Mouse (Mus musculus): ENCODE data around the gene Eif4e2. TPM values are rescaled to one million over a fixed set of nuclear protein-coding genes. Genes with fewer than 3 reads are reported as not detected.

Gene Eif4e2
- polyA plus RNA-seq, 1 experiment from 2014 or later = 146 TPM

DNA sequence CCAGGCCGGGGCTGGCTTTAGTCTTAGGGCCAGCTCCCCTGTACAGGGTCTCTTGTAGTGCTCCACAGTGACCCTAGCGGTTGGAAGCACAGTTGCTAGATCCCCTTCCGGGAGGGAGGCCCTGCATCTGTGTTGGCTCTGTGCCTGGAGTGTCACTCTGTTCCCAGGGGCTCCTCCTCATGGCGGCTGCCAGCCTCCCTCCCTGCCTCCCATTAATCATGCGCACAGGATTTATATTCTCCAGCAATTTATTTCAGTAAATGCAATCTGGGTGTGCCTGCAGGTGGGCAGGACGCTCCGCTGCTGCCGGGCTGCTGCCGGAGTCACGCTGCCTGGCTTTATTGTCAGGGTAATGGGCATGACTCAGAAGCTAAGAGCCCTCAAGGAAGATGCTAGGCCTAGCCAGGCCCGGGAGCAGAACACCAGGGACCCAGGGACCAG lies 37.8 kb upstream of the Eif4e2 start:
- peak; percentile 76; the same call in 1 of the 2 replicates for ATAC-seq (ENCODE audit: insufficient number of reproducible peaks, insufficient read depth, low FRiP score, low read depth)
- H3K9me3 ChIP-seq (ENCODE audit: control insufficient read depth, low read depth, low read length) = no peaks in the 10 kb centered on the region
- H3K36me3 ChIP-seq (ENCODE audit: control insufficient read depth, insufficient read depth, low read length) = no peaks in the 10 kb centered on the region
- H3K27ac ChIP-seq (ENCODE audit: low read length) = no peak overlapping the region
- no peak overlapping the region for H3K9ac ChIP-seq (replicated peaks; ENCODE audit: low read depth, low read length)
- H3K4me3 ChIP-seq (ENCODE audit: low read depth, low read length) = no peak overlapping the region
- H3K4me1 ChIP-seq (ENCODE audit: control insufficient read depth, insufficient read depth, low read length) = peaks cover 7% of the 10 kb centered on the region; the same call in 1 of the 2 replicates
- 3% methylated on average over 11 of the region's 11 CpGs for WGBS
- H3K27me3 ChIP-seq (ENCODE audit: control insufficient read depth, insufficient read depth, low read length) = peaks cover 6% of the 10 kb centered on the region; the same call in 1 of the 2 replicates
- no peak overlapping the region for H3K4me2 ChIP-seq (replicated peaks; ENCODE audit: low read depth, low read length)

DNA sequence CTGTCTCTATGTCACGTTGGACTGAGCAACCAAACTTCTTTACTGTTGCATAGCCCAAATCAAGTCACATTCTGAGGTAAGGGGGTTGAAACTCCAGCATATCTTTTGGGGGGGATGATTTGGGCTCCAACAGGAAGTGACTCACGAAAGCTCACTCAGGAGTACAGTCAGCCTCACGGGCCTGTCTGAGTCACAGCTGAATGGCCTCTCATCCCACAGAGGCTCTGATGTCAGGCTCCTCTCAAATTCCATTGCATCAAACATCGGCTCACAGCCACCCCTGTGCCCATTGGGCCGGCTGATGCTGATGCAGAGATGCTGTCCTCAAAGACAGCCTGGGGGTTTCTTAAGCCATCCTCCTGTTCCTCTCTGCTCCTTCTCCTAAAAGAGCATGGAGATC lies 32.8 kb upstream of the Eif4e2 start:
- H3K4me2 ChIP-seq (replicated peaks; ENCODE audit: low read depth, low read length) = no peak overlapping the region
- no peaks in the 10 kb centered on the region for H3K36me3 ChIP-seq (ENCODE audit: control insufficient read depth, insufficient read depth, low read length)
- 36% methylated on average over 5 of the region's 5 CpGs for WGBS
- ATAC-seq (ENCODE audit: insufficient number of reproducible peaks, insufficient read depth, low FRiP score, low read depth) = no peak
- no peak overlapping the region for H3K4me3 ChIP-seq (ENCODE audit: low read depth, low read length)
- H3K9me3 ChIP-seq (ENCODE audit: control insufficient read depth, low read depth, low read length) = no peaks in the 10 kb centered on the region
- peaks cover 6% of the 10 kb centered on the region; the same call in 1 of the 2 replicates for H3K4me1 ChIP-seq (ENCODE audit: control insufficient read depth, insufficient read depth, low read length)
- no peak overlapping the region for H3K9ac ChIP-seq (replicated peaks; ENCODE audit: low read depth, low read length)
- peaks cover 13% of the 10 kb centered on the region for H3K27me3 ChIP-seq (ENCODE audit: control insufficient read depth, insufficient read depth, low read length)
- no peak overlapping the region for H3K27ac ChIP-seq (ENCODE audit: low read length)

DNA sequence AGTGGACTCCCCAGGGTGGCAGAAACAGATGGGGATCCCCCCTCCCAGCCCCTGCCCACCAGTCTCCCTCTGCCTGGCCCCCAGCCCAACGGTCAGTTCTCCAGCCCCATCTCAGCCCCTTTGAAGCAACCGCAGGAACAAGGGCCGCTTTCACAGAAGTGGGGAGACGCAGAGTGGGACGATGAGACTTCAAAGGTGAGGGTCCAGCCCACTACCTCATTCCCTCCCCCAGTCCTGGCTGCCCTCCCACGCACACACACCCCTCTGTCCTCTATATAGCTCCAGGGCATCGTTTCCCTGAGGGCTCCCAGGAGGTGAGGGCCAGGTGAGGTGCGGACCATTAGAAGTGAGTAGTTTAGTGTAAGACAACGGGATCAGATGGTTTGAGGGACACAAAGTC lies 30.7 kb upstream of the Eif4e2 start, which contains the start of gene Prss56:
TSS of gene Prss56 (plus strand) at position 301 of the 400 bp plus-strand sequence.
- no peaks in the 10 kb centered on the region for H3K36me3 ChIP-seq (ENCODE audit: control insufficient read depth, insufficient read depth, low read length)
- H3K4me2 ChIP-seq (replicated peaks; ENCODE audit: low read depth, low read length) = no peak within 1 kb of the TSS
- H3K9ac ChIP-seq (replicated peaks; ENCODE audit: low read depth, low read length) = no peak within 1 kb of the TSS
- H3K4me1 ChIP-seq (ENCODE audit: control insufficient read depth, insufficient read depth, low read length) = no peaks in the 10 kb centered on the region
- no peak within 1 kb of the TSS for H3K4me3 ChIP-seq (ENCODE audit: low read depth, low read length)
- no peaks in the 10 kb centered on the region for H3K9me3 ChIP-seq (ENCODE audit: control insufficient read depth, low read depth, low read length)
- H3K27ac ChIP-seq (ENCODE audit: low read length) = no peak within 1 kb of the TSS
- 53% methylated on average over 9 of the region's 9 CpGs for WGBS
- H3K27me3 ChIP-seq (ENCODE audit: control insufficient read depth, insufficient read depth, low read length) = peaks cover 20% of the 10 kb centered on the region
- ATAC-seq (ENCODE audit: insufficient number of reproducible peaks, insufficient read depth, low FRiP score, low read depth) = no peak

DNA sequence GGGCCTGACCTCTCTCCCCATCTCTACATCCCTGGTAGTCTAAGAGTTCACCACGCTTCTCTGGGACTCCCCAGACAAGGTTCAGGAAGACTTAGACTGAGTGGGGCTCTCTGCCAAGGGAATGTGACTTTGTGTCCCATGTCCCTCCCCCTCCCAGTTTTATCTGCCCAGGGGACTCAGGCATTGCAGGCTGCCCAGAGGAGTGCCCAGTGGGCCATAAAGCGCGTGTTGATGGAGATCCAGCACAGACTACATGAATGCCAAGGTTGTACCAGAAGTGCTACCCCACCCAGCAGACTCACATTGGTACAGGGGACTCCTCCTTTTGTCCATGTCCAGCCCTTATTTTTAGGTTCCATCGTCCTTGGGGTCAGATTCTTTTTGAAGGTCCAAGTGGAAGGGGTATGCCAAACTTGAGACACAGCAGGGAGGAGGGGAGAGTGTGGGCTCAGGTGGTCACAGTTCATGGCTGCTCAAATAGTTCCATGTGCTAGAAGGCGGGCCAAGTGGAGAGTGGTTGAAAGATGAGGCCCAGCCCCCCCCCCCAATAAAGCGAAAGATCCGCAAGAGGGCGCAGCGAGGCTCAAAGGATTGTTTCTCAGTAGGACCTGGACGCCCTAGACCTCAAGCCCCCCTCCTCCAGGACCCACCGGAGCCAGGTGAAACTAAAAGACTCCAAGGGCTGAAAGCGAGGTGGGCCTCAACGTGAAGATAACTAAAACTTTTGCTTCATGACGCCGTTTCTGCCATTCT lies 29.5 kb upstream of the Eif4e2 start:
- H3K27me3 ChIP-seq (ENCODE audit: control insufficient read depth, insufficient read depth, low read length) = peaks cover 20% of the 10 kb centered on the region
- H3K4me1 ChIP-seq (ENCODE audit: control insufficient read depth, insufficient read depth, low read length) = no peaks in the 10 kb centered on the region
- H3K9me3 ChIP-seq (ENCODE audit: control insufficient read depth, low read depth, low read length) = no peaks in the 10 kb centered on the region
- H3K9ac ChIP-seq (replicated peaks; ENCODE audit: low read depth, low read length) = no peak overlapping the region
- no peak overlapping the region for H3K4me2 ChIP-seq (replicated peaks; ENCODE audit: low read depth, low read length)
- no peak overlapping the region for H3K4me3 ChIP-seq (ENCODE audit: low read depth, low read length)
- no peak for ATAC-seq (ENCODE audit: insufficient number of reproducible peaks, insufficient read depth, low FRiP score, low read depth)
- H3K36me3 ChIP-seq (ENCODE audit: control insufficient read depth, insufficient read depth, low read length) = no peaks in the 10 kb centered on the region
- 31% methylated on average over 15 of the region's 15 CpGs for WGBS
- H3K27ac ChIP-seq (ENCODE audit: low read length) = no peak overlapping the region

DNA sequence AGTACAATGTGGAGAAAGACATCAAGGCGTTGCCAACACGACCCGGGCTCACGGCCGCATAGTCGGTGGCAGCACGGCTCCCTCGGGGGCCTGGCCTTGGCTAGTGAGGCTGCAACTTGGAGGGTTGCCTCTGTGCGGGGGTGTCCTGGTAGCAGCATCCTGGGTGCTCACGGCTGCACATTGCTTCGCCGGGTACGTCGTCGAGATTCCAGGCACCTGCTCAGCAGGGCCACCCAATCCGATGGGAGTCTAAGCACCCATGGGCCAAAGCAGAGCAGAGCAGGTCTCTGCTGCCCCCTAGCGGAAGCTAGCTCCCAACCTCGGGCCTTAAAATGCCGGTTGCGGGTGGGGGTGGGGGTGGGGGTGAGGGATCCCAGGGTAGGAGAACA lies 29.0 kb upstream of the Eif4e2 start:
- no peak overlapping the region for H3K4me2 ChIP-seq (replicated peaks; ENCODE audit: low read depth, low read length)
- no peak overlapping the region for H3K9ac ChIP-seq (replicated peaks; ENCODE audit: low read depth, low read length)
- no peaks in the 10 kb centered on the region for H3K4me1 ChIP-seq (ENCODE audit: control insufficient read depth, insufficient read depth, low read length)
- 0 out of 2 replicates have a peak, but pooled peaks have one; percentile 16 for ATAC-seq (ENCODE audit: insufficient number of reproducible peaks, insufficient read depth, low FRiP score, low read depth)
- no peaks in the 10 kb centered on the region for H3K36me3 ChIP-seq (ENCODE audit: control insufficient read depth, insufficient read depth, low read length)
- 13% methylated on average over 20 of the region's 20 CpGs for WGBS
- H3K4me3 ChIP-seq (ENCODE audit: low read depth, low read length) = no peak overlapping the region
- H3K9me3 ChIP-seq (ENCODE audit: control insufficient read depth, low read depth, low read length) = no peaks in the 10 kb centered on the region
- no peak overlapping the region for H3K27ac ChIP-seq (ENCODE audit: low read length)
- peaks cover 20% of the 10 kb centered on the region for H3K27me3 ChIP-seq (ENCODE audit: control insufficient read depth, insufficient read depth, low read length)

DNA sequence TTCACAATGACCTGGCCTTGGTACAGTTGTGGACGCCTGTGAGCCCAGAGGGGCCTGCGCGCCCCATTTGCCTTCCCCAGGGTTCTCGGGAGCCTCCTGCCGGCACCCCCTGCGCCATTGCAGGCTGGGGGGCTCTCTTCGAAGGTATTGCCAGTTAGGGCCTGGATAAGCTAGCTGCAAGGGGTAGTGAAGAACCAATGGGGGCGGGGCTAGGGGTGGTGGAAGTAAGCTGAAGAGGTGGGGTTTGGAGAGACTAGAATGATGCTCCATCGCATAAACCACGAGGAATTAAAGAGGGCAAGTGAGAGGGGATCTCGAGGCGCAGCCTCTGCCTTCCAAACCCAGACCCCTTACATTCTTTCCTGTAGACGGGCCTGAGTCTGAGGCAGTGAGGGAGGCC lies 28.2 kb upstream of the Eif4e2 start:
- no peaks in the 10 kb centered on the region for H3K36me3 ChIP-seq (ENCODE audit: control insufficient read depth, insufficient read depth, low read length)
- no peaks in the 10 kb centered on the region for H3K4me1 ChIP-seq (ENCODE audit: control insufficient read depth, insufficient read depth, low read length)
- H3K27ac ChIP-seq (ENCODE audit: low read length) = no peak overlapping the region
- no peak overlapping the region for H3K4me3 ChIP-seq (ENCODE audit: low read depth, low read length)
- 15% methylated on average over 13 of the region's 13 CpGs for WGBS
- no peak overlapping the region for H3K9ac ChIP-seq (replicated peaks; ENCODE audit: low read depth, low read length)
- H3K4me2 ChIP-seq (replicated peaks; ENCODE audit: low read depth, low read length) = no peak overlapping the region
- no peaks in the 10 kb centered on the region for H3K9me3 ChIP-seq (ENCODE audit: control insufficient read depth, low read depth, low read length)
- H3K27me3 ChIP-seq (ENCODE audit: control insufficient read depth, insufficient read depth, low read length) = peaks cover 20% of the 10 kb centered on the region
- 0 out of 2 replicates have a peak, but pooled peaks have one; percentile 11 for ATAC-seq (ENCODE audit: insufficient number of reproducible peaks, insufficient read depth, low FRiP score, low read depth)

DNA sequence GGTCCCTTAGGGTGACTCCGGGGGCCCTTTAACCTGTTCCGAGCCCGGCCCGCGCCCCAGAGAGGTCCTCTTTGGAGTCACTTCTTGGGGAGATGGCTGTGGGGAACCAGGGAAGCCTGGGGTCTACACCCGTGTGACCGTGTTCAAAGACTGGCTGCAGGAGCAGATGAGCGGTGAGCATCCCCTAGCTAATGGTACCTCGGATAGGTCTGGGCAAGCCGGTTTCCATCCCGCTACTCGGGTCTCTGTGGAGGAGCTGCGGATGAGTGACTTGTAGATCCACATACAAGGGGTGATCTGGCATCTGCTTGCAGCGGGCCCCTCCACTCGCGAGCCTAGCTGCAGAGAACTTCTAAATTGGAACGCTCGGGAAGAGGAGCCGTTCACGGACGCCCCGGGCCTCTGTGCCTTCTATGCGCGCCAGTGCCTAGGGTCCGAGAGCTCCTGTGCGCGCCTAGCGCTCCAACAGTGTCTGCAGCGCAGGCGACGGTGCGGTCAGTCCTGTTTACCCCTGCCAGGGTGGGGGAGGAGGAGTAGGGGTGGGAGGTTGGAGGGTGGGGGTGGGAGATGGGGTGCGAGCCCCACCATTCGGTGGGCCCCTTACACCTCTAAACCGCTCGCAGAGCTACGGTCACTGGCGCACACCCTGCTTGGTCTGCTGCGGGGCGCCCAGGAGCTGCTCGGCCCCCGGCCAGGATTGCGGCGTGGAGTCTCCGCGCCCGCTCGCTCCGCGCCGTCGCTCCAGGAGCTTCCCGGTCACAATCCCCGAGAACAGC lies 27.3 kb upstream of the Eif4e2 start:
- peak overlapping the region; percentile 53 for H3K4me3 ChIP-seq (ENCODE audit: low read depth, low read length)
- H3K9ac ChIP-seq (replicated peaks; ENCODE audit: low read depth, low read length) = peak overlapping the region; percentile 33; the same call in 1 of the 2 replicates
- no peak overlapping the region for H3K27ac ChIP-seq (ENCODE audit: low read length)
- ATAC-seq (ENCODE audit: insufficient number of reproducible peaks, insufficient read depth, low FRiP score, low read depth) = peak; percentile 44; the same call in 1 of the 2 replicates
- H3K27me3 ChIP-seq (ENCODE audit: control insufficient read depth, insufficient read depth, low read length) = peaks cover 20% of the 10 kb centered on the region
- no peaks in the 10 kb centered on the region for H3K36me3 ChIP-seq (ENCODE audit: control insufficient read depth, insufficient read depth, low read length)
- peak overlapping the region; percentile 91 for H3K4me2 ChIP-seq (replicated peaks; ENCODE audit: low read depth, low read length)
- no peaks in the 10 kb centered on the region for H3K4me1 ChIP-seq (ENCODE audit: control insufficient read depth, insufficient read depth, low read length)
- no peaks in the 10 kb centered on the region for H3K9me3 ChIP-seq (ENCODE audit: control insufficient read depth, low read depth, low read length)
- 3% methylated on average over 53 of the region's 54 CpGs for WGBS

DNA sequence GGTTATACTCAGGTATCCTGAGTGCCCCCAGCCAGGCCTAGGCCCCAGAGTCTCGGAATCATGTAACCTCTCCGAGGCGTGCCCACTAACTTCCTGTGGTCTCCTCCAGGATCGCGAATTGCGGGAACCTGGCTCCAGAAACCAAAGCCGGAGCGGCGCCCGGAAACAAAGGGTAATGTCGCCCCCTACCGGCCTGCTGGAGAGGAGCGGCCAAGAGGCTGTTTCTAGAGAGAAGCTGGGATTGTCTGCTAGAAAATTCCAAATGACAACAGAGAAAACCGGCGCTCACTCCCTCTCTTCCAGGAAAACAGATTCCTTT lies 26.7 kb upstream of the Eif4e2 start:
- peaks cover 20% of the 10 kb centered on the region for H3K27me3 ChIP-seq (ENCODE audit: control insufficient read depth, insufficient read depth, low read length)
- no peaks in the 10 kb centered on the region for H3K4me1 ChIP-seq (ENCODE audit: control insufficient read depth, insufficient read depth, low read length)
- no peak overlapping the region for H3K27ac ChIP-seq (ENCODE audit: low read length)
- no peaks in the 10 kb centered on the region for H3K36me3 ChIP-seq (ENCODE audit: control insufficient read depth, insufficient read depth, low read length)
- no peaks in the 10 kb centered on the region for H3K9me3 ChIP-seq (ENCODE audit: control insufficient read depth, low read depth, low read length)
- peak; percentile 8; the same call in 1 of the 2 replicates for ATAC-seq (ENCODE audit: insufficient number of reproducible peaks, insufficient read depth, low FRiP score, low read depth)
- peak overlapping the region; percentile 53 for H3K4me3 ChIP-seq (ENCODE audit: low read depth, low read length)
- peak overlapping the region; percentile 33; the same call in 1 of the 2 replicates for H3K9ac ChIP-seq (replicated peaks; ENCODE audit: low read depth, low read length)
- peak overlapping the region; percentile 91 for H3K4me2 ChIP-seq (replicated peaks; ENCODE audit: low read depth, low read length)
- WGBS = under 1% methylated on average over 15 of the region's 15 CpGs

All from stomach, embryonic 14.5 days (tissue).